Mouse (Mus musculus): ENCODE results near the gene Pdxdc1. TPM values are rescaled to one million over a fixed set of nuclear protein-coding genes. Genes with fewer than 3 reads are reported as not detected.
A peak's percentile ranks its signal among the peaks of the same experiment; 100 is the strongest.

The Pdxdc1 gene
- polyA plus RNA-seq, 1 experiment: 93.5 TPM

DNA sequence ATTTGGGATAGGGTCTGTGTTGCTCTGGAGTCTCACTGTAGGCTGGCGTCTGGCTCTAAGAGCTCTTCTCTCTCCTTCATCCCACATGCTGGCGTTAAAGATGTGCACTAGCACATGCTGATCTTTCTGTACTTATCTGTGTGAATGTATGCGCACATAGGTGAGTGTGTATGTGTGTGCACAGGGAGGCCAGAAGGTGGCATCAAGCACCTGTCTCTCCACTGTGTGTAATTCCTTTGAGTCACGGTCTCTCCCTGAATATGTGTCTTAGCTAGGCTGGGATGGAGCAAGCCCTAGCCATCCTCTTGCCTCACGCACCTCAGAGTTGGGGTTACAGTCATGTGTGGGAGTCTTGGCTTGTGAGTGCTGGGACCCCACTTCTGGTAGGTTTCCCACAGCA, 82.2 kb downstream of the Pdxdc1 start:
- peaks cover 19% of the 10 kb centered on the region for H3K4me1 ChIP-seq (ENCODE audit: control insufficient read depth, insufficient read depth, low read length)
- no peak overlapping the region for H3K4me3 ChIP-seq (ENCODE audit: insufficient read depth, low read length)
- TF ChIP-seq CTCF (IDR thresholded peaks at IDR 0.05; ENCODE audit: low read depth, low read length): no peak
- no peak for TF ChIP-seq POLR2A (IDR thresholded peaks at IDR 0.05; ENCODE audit: borderline replicate concordance, low read depth, low read length)
- H3K27ac ChIP-seq (ENCODE audit: insufficient read depth, low read depth, low read length): no peak overlapping the region

DNA sequence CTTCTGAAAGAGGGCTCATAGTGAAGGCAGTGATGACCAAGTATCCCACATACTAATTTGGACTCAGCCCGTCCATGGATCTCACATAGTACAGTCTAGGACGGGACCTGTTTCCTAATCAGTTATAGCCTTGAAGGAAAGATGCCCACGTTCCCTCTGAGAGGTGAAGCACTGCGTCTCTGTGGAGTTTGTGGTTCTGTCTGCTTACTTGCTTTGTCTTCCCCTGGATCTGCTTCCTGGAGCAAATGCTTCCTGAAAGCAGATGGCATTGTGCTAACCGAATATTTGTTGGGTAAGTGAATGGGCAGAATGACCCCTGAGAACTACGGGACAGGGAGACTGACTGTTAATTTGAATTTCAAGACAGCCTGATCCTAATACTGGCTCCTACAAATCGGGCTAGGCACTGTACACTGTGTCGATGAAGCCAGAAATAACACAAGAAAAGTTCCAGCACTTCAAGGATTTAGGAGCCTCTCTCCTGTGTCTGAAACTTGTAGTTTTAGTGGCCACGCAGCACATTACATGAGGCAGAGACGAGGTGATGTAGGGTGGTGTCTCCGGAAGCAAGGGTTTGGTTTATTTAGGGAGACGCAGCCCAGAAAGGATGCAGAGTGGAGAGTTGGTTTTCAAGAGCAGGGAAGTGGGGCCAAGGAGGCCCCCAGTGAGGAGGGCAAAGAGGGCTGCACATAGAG, 83.0 kb downstream of the Pdxdc1 start:
- H3K27ac ChIP-seq (ENCODE audit: insufficient read depth, low read depth, low read length): no peak overlapping the region; the same call in 1 of the 2 replicates
- TF ChIP-seq POLR2A (IDR thresholded peaks at IDR 0.05; ENCODE audit: borderline replicate concordance, low read depth, low read length): no peak
- no peak for TF ChIP-seq CTCF (IDR thresholded peaks at IDR 0.05; ENCODE audit: low read depth, low read length)
- peak overlapping the region; percentile 94 for H3K4me3 ChIP-seq (ENCODE audit: insufficient read depth, low read length)
- H3K4me1 ChIP-seq (ENCODE audit: control insufficient read depth, insufficient read depth, low read length): peaks cover 19% of the 10 kb centered on the region

DNA sequence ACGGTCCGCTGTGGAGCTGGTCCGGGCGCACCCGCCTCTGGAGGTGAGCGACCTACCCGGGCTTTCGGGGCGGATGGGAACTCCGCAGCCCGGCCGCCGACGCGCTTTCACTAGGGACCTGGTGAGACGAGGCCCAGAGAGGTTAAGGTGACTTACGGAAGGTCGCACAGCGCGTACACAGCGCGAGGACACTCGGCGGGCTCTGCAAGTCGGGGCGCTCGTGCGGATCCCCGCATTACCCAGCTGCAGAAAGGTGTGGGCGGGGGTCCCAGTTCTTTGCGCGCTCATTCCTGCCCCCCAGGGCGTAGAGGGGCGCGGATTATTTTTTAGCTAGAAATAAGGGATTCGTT, 83.6 kb downstream of the Pdxdc1 start:
- H3K4me1 ChIP-seq (ENCODE audit: control insufficient read depth, insufficient read depth, low read length): peaks cover 19% of the 10 kb centered on the region
- H3K4me3 ChIP-seq (ENCODE audit: insufficient read depth, low read length): peak overlapping the region; percentile 94
- TF ChIP-seq CTCF (IDR thresholded peaks at IDR 0.05; ENCODE audit: low read depth, low read length): no peak
- TF ChIP-seq POLR2A (IDR thresholded peaks at IDR 0.05; ENCODE audit: borderline replicate concordance, low read depth, low read length): no peak
- H3K27ac ChIP-seq (ENCODE audit: insufficient read depth, low read depth, low read length): peak overlapping the region; percentile 25; the same call in 1 of the 2 replicates

DNA sequence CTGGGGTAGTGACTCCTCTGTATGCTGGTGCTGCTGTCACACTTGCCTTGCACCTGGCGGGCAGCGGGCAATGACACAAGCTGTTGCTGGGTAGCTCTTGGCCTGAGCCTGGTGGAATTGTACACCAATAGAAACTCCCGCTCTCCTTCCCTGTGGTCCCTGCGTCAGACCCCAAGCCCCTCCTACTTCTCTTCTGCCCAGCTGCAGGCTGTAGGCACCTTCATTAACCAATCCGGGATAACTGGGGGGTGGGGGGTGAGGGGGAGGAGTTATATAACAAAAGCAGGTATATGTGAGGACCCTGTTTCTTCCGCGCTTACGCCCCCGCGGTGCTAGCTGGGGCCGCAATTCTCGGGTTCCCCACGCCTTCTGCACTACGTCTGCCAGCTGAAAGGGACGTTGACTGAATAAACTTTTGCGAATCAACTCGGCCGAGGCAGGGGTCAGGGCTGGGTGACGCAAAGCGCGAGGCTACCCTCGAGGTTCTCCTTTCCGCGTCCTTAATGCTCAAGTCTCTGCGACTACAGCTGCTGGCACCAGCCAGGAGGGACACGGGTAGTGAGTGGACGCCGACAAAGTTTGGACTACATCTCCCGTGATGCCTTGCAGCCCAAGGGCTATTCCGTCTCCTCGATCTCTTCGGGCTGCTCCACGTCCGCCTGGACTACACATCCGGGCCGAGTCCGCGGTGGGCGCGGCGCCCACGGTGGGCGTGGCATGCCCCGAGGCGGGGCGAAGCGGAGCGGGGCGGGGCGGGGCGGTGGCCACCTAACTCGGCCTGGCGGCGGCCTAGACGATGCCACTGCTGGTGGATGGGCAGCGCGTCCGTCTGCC, 84.2 kb downstream of the Pdxdc1 start, which contains the start of gene Ntan1:
TSS of gene Ntan1 (plus strand) at position 286 of the 834 bp plus-strand sequence.
- peaks cover 19% of the 10 kb centered on the region for H3K4me1 ChIP-seq (ENCODE audit: control insufficient read depth, insufficient read depth, low read length)
- peak within 1 kb of the TSS; percentile 94 for H3K4me3 ChIP-seq (ENCODE audit: insufficient read depth, low read length)
- peak within 1 kb of the TSS; percentile 75 for H3K27ac ChIP-seq (ENCODE audit: insufficient read depth, low read depth, low read length)
- TF ChIP-seq CTCF (IDR thresholded peaks at IDR 0.05; ENCODE audit: low read depth, low read length) (no peak), POLR2A (IDR thresholded peaks at IDR 0.05; ENCODE audit: borderline replicate concordance, low read depth, low read length) (no peak)

DNA sequence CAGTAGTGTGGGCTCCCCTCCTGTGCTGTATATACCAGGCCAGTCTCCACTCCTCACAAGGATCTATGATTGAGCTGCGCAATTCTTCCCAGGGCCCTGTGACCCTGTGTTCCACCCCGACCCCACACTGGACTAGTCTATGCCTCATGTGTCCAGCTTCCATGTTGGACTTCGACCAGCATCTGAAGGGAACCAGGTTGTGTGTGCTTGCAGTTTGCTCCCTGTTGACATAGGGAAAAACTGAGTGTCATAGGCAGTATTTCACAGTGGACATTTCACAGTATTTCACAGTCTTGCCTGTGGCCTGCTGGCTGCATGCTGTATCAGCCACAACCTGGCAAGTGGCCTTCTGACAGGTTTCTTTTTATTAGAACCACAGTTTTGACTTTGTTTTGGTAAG, 89.7 kb downstream of the Pdxdc1 start:
- TF ChIP-seq POLR2A (IDR thresholded peaks at IDR 0.05; ENCODE audit: borderline replicate concordance, low read depth, low read length): no peak
- no peak for TF ChIP-seq CTCF (IDR thresholded peaks at IDR 0.05; ENCODE audit: low read depth, low read length)
- Histone ChIP-seq H3K4me1 (ENCODE audit: control insufficient read depth, insufficient read depth, low read length) (peaks cover 2% of the 10 kb centered on the region; the same call in 1 of the 2 replicates), H3K4me3 (ENCODE audit: insufficient read depth, low read length) (no peak overlapping the region), H3K27ac (ENCODE audit: insufficient read depth, low read depth, low read length) (no peak overlapping the region)

DNA sequence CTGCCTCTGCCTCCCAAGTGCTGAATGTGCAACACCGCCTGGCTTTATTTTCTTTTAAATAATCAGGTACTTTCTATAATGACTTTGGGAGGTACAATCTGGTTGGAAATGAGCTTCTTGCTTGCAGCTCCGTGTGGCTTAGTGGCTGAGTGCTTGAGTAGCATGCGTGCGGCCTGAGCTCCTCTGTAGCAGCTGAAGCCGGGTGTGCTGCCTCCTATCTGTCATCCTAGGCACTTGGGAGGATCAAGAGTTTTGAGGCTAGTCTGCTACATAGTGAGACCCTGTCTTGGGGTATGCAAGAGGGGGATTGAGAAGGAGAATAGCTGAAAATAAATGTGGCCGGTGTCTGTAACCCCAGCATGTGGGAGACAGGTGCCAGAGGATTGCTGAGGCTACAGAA, 90.8 kb downstream of the Pdxdc1 start:
- Histone ChIP-seq H3K4me1 (ENCODE audit: control insufficient read depth, insufficient read depth, low read length) (no peaks in the 10 kb centered on the region), H3K4me3 (ENCODE audit: insufficient read depth, low read length) (no peak overlapping the region), H3K27ac (ENCODE audit: insufficient read depth, low read depth, low read length) (no peak overlapping the region)
- TF ChIP-seq CTCF (IDR thresholded peaks at IDR 0.05; ENCODE audit: low read depth, low read length): no peak

DNA sequence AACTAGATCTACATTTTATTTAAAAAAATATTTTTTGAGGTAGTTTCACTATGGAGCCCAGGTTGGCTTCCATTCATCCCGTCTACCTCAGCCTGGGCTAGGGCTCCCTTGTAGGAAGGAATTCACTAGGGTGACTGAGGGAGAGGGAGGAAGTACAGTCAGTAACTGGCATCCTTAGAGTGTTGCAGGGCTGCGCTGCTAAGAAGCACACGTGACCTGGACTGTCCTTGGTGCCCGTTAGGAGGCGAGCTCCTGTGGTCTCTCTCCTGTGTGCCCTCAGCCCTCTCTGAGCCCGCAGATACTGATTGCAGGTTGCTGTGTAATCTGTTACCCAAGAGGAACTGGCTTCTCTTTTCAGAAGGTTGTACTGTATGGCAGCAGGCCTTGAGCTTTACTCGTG, 94.5 kb downstream of the Pdxdc1 start:
- no peak for TF ChIP-seq CTCF (IDR thresholded peaks at IDR 0.05; ENCODE audit: low read depth, low read length)
- Histone ChIP-seq H3K4me3 (ENCODE audit: insufficient read depth, low read length) (no peak overlapping the region), H3K27ac (ENCODE audit: insufficient read depth, low read depth, low read length) (no peak overlapping the region), H3K4me1 (ENCODE audit: control insufficient read depth, insufficient read depth, low read length) (no peaks in the 10 kb centered on the region)

DNA sequence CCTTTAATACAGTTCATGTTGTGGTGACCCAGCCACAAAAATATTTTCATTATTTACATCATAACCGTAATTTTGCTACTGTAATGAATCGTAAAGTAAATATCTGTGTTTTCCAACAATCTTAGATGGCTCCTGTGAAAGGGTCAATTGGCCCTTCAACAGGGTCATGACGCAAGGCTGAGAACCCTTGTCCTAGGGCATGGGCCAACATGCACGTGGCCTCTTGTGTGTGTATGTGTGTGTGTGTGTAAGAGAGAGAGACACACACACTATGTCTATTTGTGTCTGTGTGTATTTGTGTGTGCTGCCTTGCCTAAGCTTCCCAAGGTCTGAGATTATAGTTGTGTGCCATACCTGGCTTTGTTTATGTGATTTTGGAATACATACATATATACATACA, 95.3 kb downstream of the Pdxdc1 start:
- Histone ChIP-seq H3K4me3 (ENCODE audit: insufficient read depth, low read length) (no peak overlapping the region), H3K4me1 (ENCODE audit: control insufficient read depth, insufficient read depth, low read length) (no peaks in the 10 kb centered on the region), H3K27ac (ENCODE audit: insufficient read depth, low read depth, low read length) (no peak overlapping the region)
- TF ChIP-seq POLR2A (IDR thresholded peaks at IDR 0.05; ENCODE audit: borderline replicate concordance, low read depth, low read length): no peak
- no peak for TF ChIP-seq CTCF (IDR thresholded peaks at IDR 0.05; ENCODE audit: low read depth, low read length)

DNA sequence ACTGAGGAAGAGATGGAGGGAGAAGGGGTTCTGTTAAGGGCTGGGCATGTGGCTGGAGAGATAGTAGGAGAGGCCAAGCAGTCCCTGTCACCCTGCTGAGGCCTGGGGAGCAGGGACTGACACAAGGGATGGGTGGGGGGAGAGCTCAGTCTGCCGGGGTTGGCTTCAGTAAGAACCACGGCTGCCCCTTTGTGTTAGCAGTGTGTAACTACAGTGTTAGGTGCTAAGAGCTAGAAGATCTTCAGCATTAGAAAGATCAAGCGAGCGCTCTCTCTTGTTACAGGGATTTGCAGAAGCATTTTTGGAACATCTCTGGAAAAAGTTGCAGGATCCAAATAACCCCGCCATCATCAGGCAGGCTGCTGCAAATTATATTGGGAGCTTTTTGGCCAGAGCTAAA, 98.3 kb downstream of the Pdxdc1 start:
- TF ChIP-seq POLR2A (IDR thresholded peaks at IDR 0.05; ENCODE audit: borderline replicate concordance, low read depth, low read length) (no peak), CTCF (IDR thresholded peaks at IDR 0.05; ENCODE audit: low read depth, low read length) (no peak)
- no peaks in the 10 kb centered on the region for H3K4me1 ChIP-seq (ENCODE audit: control insufficient read depth, insufficient read depth, low read length)
- no peak overlapping the region for H3K27ac ChIP-seq (ENCODE audit: insufficient read depth, low read depth, low read length)
- H3K4me3 ChIP-seq (ENCODE audit: insufficient read depth, low read length): no peak overlapping the region

DNA sequence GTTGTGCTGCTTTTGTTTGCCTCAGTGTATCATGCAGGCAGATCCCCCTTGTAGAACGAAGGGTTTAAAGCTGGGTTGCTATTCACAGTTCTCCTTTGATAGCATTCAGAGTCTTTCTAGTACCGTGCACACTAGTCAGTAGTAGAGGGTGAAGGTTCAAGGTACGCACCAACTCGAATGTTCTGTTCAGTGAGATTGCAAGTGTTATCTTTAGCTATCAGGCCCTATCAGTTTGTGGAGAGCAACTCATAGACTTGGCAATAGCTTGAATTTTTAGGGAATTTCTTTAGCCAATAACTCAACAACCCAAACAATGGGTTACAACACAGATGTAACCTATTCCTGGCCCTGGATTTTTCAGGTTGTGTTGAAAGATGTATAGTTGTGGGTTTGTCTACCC, 101.7 kb downstream of the Pdxdc1 start:
- Histone ChIP-seq H3K4me3 (ENCODE audit: insufficient read depth, low read length) (no peak overlapping the region), H3K27ac (ENCODE audit: insufficient read depth, low read depth, low read length) (no peak overlapping the region), H3K4me1 (ENCODE audit: control insufficient read depth, insufficient read depth, low read length) (peaks cover 6% of the 10 kb centered on the region)
- no peak for TF ChIP-seq POLR2A (IDR thresholded peaks at IDR 0.05; ENCODE audit: borderline replicate concordance, low read depth, low read length)
- TF ChIP-seq CTCF (IDR thresholded peaks at IDR 0.05; ENCODE audit: low read depth, low read length): no peak

All from bone marrow macrophage, adult 2 months (primary cell).